Mouse (Mus musculus) MEL (cell line): Measurements from ENCODE around the gene Slc1a3. TPM values are rescaled to one million over a fixed set of nuclear protein-coding genes. Genes with fewer than 3 reads are reported as not detected.
"Not testable (repeated sequence)": the region's sequence is repeated elsewhere in the genome, so short reads cannot be mapped to it uniquely, and the experiment has no call there.

Experiments
- DNase-seq: peaks from one replicate; pipeline ENCODE4 v3.0.0; 2011; ENCODE audit warnings: low read depth, low spot score
- H3K27ac ChIP-seq: 2 replicates; pipeline ENCODE4 v1.5.1; 2012; ENCODE audit warnings: low read depth, mild to moderate bottlenecking, control low read depth, low read length, moderate library complexity; ENCODE audit not compliant: control insufficient read depth
- H3K27me3 ChIP-seq, 2 experiments: fragments of 150-350 bp in 1 of 2; sonication (generic) in 1 of 2; 2 replicates each; pipeline ENCODE4 v1.6.1; 2012; ENCODE audit warnings: low read length in 2 of 2, mild to moderate bottlenecking in 2 of 2, improper control_type of control experiment in 1 of 2, moderate library complexity in 1 of 2; ENCODE audit not compliant: insufficient read depth in 2 of 2, control insufficient read depth in 1 of 2
- H3K36me3 ChIP-seq, 2 experiments: 2 replicates each; pipeline ENCODE4 v1.6.1; 2012 to 2014; ENCODE audit warnings: low read length in 2 of 2, improper control_type of control experiment in 1 of 2, inconsistent platforms in 1 of 2, mild to moderate bottlenecking in 1 of 2; ENCODE audit not compliant: insufficient read depth in 2 of 2, control insufficient read depth in 1 of 2
- H3K4me1 ChIP-seq, 2 experiments: fragments of 150-350 bp in 1 of 2; sonication (generic) in 1 of 2; 2 replicates each; pipeline ENCODE4 v1.6.1; 2012; ENCODE audit warnings: low read length in 2 of 2, improper control_type of control experiment in 1 of 2, mild to moderate bottlenecking in 1 of 2; ENCODE audit not compliant: insufficient read depth in 2 of 2, control insufficient read depth in 1 of 2
- H3K4me3 ChIP-seq, 2 experiments: fragments of 150-350 bp in 1 of 2; sonication (generic) in 1 of 2; 2 replicates each; pipeline ENCODE4 v1.5.1; 2012; ENCODE audit warnings: low read depth in 2 of 2, low read length in 2 of 2, mild to moderate bottlenecking in 2 of 2, moderate library complexity in 2 of 2, control low read depth in 1 of 2, improper control_type of control experiment in 1 of 2; ENCODE audit not compliant: control insufficient read depth in 1 of 2, insufficient read depth in 1 of 2
- H3K79me2 ChIP-seq: 2 replicates; pipeline ENCODE4 v1.6.1; 2012; ENCODE audit warnings: mild to moderate bottlenecking, low read length, moderate library complexity; ENCODE audit not compliant: control insufficient read depth, poor library complexity, insufficient read depth
- H3K9ac ChIP-seq: 2 replicates; pipeline ENCODE4 v1.6.1; 2012; ENCODE audit warnings: low read depth, mild to moderate bottlenecking, control low read depth, low read length, moderate library complexity; ENCODE audit not compliant: control insufficient read depth, poor library complexity, severe bottlenecking
- H3K9me3 ChIP-seq: fragments of 150-350 bp; sonication (generic); replicated peaks from 2 replicates; pipeline ENCODE4 v1.6.1; 2012; ENCODE audit warnings: mild to moderate bottlenecking, low read length, improper control_type of control experiment, moderate library complexity; ENCODE audit not compliant: insufficient read depth
- CHD1 ChIP-seq: IDR thresholded peaks from 2 replicates; pipeline ENCODE4 v1.6.1; 2012; ENCODE audit warnings: low read depth, mild to moderate bottlenecking, inconsistent platforms, low read length, improper control_type of control experiment
- CTCF ChIP-seq, 3 experiments: IDR thresholded peaks in 2 of 3; conservative IDR thresholded peaks in 1 of 3; 2 replicates each; pipeline ENCODE4 v1.5.1; 2011 to 2012; ENCODE audit warnings: low read length in 3 of 3, low read depth in 2 of 3, mild to moderate bottlenecking in 2 of 3, improper control_type of control experiment in 1 of 3, inconsistent platforms in 1 of 3, mixed read lengths in 1 of 3, moderate library complexity in 1 of 3; ENCODE audit not compliant: control insufficient read depth in 1 of 3, insufficient read depth in 1 of 3, poor library complexity in 1 of 3, severe bottlenecking in 1 of 3
- MEF2A ChIP-seq: IDR thresholded peaks from 2 replicates; pipeline ENCODE4 v1.6.1; 2014; ENCODE audit warnings: low read depth, mild to moderate bottlenecking, inconsistent platforms, low read length, improper control_type of control experiment; ENCODE audit not compliant: poor library complexity, insufficient replicate concordance, severe bottlenecking; ENCODE audit errors: extremely low read depth
- NELFE ChIP-seq: IDR thresholded peaks from 2 replicates; pipeline ENCODE4 v1.6.1; 2011; ENCODE audit warnings: low read depth, low read length, improper control_type of control experiment
- POLR2A ChIP-seq, 2 experiments: IDR thresholded peaks; 2 replicates each; pipeline ENCODE4 v1.6.1; 2011 to 2012; ENCODE audit warnings: low read length in 2 of 2, mild to moderate bottlenecking in 2 of 2, control low read depth in 1 of 2, improper control_type of control experiment in 1 of 2, low read depth in 1 of 2, moderate library complexity in 1 of 2; ENCODE audit not compliant: control insufficient read depth in 1 of 2, insufficient read depth in 1 of 2, poor library complexity in 1 of 2
- POLR2AphosphoS5 ChIP-seq: IDR thresholded peaks from 2 replicates; pipeline ENCODE4 v1.6.1; 2012; ENCODE audit warnings: low read depth, borderline replicate concordance, mild to moderate bottlenecking, inconsistent platforms, low read length, moderate library complexity, mixed read lengths
- RCOR1 ChIP-seq: IDR thresholded peaks from 2 replicates; pipeline ENCODE4 v1.6.1; 2012; ENCODE audit warnings: low read depth, mild to moderate bottlenecking, inconsistent platforms, low read length, improper control_type of control experiment
- SMC3 ChIP-seq: IDR thresholded peaks from 2 replicates; pipeline ENCODE4 v1.6.1; 2011; ENCODE audit warnings: low read depth, low read length, improper control_type of control experiment
- USF1 ChIP-seq: IDR thresholded peaks from 2 replicates; pipeline ENCODE4 v1.6.1; 2014; ENCODE audit warnings: low read depth, mild to moderate bottlenecking, inconsistent platforms, low read length, improper control_type of control experiment, moderate library complexity
- USF2 ChIP-seq, 2 experiments: IDR thresholded peaks; 2 replicates each; pipeline ENCODE4 v1.6.1; 2011 to 2012; ENCODE audit warnings: improper control_type of control experiment in 2 of 2, low read length in 2 of 2, borderline replicate concordance in 1 of 2, inconsistent platforms in 1 of 2, low read depth in 1 of 2, mild to moderate bottlenecking in 1 of 2; ENCODE audit not compliant: insufficient read depth in 1 of 2
- ZMIZ1 ChIP-seq: IDR thresholded peaks from 2 replicates; pipeline ENCODE4 v1.6.1; 2012; ENCODE audit warnings: low read depth, mild to moderate bottlenecking, inconsistent platforms, low read length, improper control_type of control experiment, moderate library complexity
- ZNF384 ChIP-seq: IDR thresholded peaks from 2 replicates; pipeline ENCODE4 v1.6.1; 2012; ENCODE audit warnings: low read depth, mild to moderate bottlenecking, inconsistent platforms, low read length, improper control_type of control experiment
- polyA plus RNA-seq, 2 experiments: library from polyadenylated mRNA; stranded (reverse) in 1 of 2; unstranded in 1 of 2; fragments of >175 nt in 1 of 2; fragments of >200 nt in 1 of 2; gene quantifications; 2 replicates each; pipeline versions ENCODE4 v1.2.1 to v1.2.4; 2012; ENCODE audit warnings: low replicate concordance in 2 of 2, low read depth in 1 of 2; ENCODE audit not compliant: insufficient read length in 2 of 2, insufficient read depth in 1 of 2, missing spikeins in 1 of 2
- total RNA-seq: library from RNA; depleted of rRNA; stranded (reverse); fragments of 300-350 nt; gene quantifications from 2 replicates; pipeline ENCODE4 v1.2.3, GENCODE M21; 2012

Slc1a3 gene
- total and polyA plus RNA-seq, 3 experiments, result not detected

DNA sequence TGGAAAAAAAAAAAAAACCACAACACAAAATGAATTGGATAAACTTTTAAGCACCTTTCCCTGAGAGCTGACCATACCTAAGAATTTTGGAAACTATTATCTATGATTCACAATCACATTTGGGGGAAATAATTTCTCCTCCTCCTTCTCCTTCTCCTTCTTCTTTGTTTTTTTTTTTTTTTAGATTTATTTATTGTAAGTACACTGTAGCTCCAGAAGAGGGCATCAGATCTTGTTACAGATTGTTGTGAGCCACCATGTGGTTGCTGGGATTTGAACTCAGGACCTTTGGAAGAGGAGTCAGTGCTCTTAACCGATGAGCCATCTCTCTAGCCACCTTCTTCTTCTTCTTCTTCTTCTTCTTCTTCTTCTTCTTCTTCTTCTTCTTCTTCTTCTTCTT lies 5.0 kb downstream of the Slc1a3 start:
- DNase-seq, H3K79me2 ChIP-seq, H3K27me3 ChIP-seq, H3K9ac ChIP-seq, H3K27ac ChIP-seq, H3K9me3 ChIP-seq, H3K36me3 ChIP-seq, H3K4me1 ChIP-seq, H3K4me3 ChIP-seq: not testable (repeated sequence)
- TF ChIP-seq ZNF384 (peak; percentile 52; the same call in 1 of the 2 replicates), CTCF (IDR thresholded peaks at IDR 0.05 in 2 of 3, conservative IDR thresholded peaks at IDR 0.05 in 1 of 3; ENCODE audit: control insufficient read depth in 1 of 3, insufficient read depth in 1 of 3, low read depth in 2 of 3, low read length in 3 of 3, poor library complexity in 1 of 3, severe bottlenecking in 1 of 3) (peak in 1 of 3 experiments; percentile 1; a peak in 1 of 6 replicates), SMC3 (peak; percentile 24; the same call in 1 of the 2 replicates)

DNA sequence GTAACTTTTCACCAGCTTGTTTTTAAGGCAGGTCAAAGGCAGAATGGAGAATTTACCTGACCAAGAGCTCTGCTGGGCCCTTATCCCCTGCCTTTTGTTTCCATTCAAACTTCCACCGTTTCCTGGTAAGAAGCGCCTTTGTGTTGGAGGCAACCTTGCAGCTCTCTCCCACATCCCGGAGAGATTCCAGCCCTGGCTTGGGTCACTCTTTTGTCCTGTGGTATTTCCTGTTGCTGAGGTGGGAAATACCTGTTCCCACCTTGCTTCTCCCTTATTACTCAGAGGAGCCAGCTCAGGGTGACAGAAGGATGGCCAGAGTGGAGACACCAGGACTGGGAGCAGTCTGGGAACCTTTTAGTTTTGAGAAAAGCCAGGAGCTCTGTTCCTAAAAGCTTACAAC lies 12.6 kb downstream of the Slc1a3 start:
- H3K4me3 ChIP-seq, result no peak overlapping the region
- TF ChIP-seq POLR2A (IDR thresholded peaks at IDR 0.05; ENCODE audit: control insufficient read depth in 1 of 2, insufficient read depth in 1 of 2, low read depth in 1 of 2, low read length in 2 of 2, poor library complexity in 1 of 2) (no peak), POLR2AphosphoS5 (no peak), ZMIZ1 (no peak), USF2 (IDR thresholded peaks at IDR 0.05; ENCODE audit: borderline replicate concordance in 1 of 2, insufficient read depth in 1 of 2, low read depth in 1 of 2, low read length in 2 of 2) (no peak), USF1 (no peak), RCOR1 (no peak), ZNF384 (no peak), CHD1 (no peak)

DNA sequence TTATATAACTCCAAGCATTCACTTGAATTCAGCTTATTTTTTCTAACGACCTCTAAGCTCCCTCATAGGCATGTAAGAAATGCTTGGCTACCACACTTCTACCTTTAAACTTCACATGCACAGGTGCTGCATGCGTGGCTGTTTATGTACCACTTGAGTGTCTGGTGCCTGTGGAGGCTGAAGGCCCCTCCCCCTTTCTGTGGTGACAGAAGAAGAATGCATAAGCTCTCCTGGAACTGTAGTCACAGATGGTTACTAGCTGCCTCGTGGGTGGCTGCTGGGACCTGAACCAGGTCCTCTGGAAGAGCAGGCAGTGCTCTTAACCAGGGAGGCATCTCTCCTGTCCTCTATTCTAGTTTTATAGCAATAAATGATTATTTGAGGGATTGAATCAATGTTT lies 13.1 kb downstream of the Slc1a3 start:
- TF ChIP-seq NELFE (no peak), MEF2A (no peak)
- no peak for DNase-seq
- Histone ChIP-seq H3K9ac (no peak overlapping the region), H3K36me3 (no peaks in the 10 kb centered on the region), H3K9me3 (no peaks in the 10 kb centered on the region), H3K4me3 (no peak overlapping the region), H3K4me1 (no peaks in the 10 kb centered on the region), H3K79me2 (no peaks in the 10 kb centered on the region), H3K27me3 (peaks cover 9 to 12% of the 10 kb centered on the region in 2 experiments), H3K27ac (no peak overlapping the region)

More for the DNA sequence above, 12.6 kb downstream of the Slc1a3 start:
- Histone ChIP-seq H3K9me3 (no peaks in the 10 kb centered on the region), H3K27ac (no peak overlapping the region), H3K79me2 (no peaks in the 10 kb centered on the region), H3K27me3 (peaks cover 9 to 12% of the 10 kb centered on the region in 2 experiments), H3K4me1 (no peaks in the 10 kb centered on the region), H3K36me3 (no peaks in the 10 kb centered on the region), H3K9ac (no peak overlapping the region)
- DNase-seq, result no peak

DNA sequence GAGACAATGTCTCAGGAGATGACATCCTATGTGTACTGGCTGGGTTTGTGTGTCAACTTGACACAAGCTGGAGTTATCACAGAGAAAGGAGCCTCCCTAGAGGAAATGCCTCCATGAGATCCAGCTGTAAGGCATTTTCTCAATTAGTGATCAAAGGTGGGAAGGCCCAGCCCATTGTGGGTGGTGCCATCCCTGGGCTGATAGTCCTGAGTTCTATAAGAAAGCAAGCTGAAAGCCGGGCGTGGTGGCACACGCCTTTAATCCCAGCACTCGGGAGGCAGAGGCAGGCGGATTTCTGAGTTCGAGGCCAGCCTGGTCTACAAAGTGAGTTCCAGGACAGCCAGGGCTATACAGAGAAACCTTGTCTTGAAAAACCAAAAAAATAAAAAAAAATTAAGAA lies 20.4 kb downstream of the Slc1a3 start:
- not testable (repeated sequence) for DNase-seq, H3K4me1 ChIP-seq, H3K9me3 ChIP-seq, H3K36me3 ChIP-seq, H3K79me2 ChIP-seq, H3K27ac ChIP-seq, H3K9ac ChIP-seq, H3K4me3 ChIP-seq, H3K27me3 ChIP-seq
